Mouse (Mus musculus): Measurements from ENCODE around the gene Nol12.

Gene Nol12

DNA sequence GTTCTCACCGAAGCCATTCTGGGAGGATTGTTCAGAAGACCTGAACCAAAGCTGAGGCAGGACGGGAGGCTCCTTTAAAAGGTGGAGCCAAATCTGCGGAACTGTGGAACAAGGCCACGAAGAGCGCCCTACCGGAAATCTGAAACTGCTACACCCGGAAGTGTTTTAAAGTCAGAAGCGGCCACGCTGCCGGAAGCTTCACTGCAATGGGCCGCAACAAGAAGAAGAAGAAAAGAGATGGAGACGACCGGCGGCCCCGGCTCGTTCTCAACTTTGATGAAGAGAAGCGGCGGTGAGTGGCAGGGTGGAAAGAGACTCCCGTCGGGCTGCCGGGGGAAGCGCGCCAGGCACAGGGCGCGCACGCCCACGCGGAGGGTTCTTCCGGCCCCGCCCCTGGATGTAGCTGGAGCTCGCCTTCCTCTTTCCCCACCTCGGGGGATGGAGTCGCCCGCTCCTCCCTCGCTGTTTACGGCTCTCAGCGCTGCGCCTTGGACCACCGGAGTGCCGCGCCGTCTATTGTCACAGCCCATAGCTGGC lies at the start of gene Nol12:
Nol12 (plus strand) TSS at position 150 of the 537 bp plus-strand sequence.
- peak; percentile 85 for DNase-seq

DNA sequence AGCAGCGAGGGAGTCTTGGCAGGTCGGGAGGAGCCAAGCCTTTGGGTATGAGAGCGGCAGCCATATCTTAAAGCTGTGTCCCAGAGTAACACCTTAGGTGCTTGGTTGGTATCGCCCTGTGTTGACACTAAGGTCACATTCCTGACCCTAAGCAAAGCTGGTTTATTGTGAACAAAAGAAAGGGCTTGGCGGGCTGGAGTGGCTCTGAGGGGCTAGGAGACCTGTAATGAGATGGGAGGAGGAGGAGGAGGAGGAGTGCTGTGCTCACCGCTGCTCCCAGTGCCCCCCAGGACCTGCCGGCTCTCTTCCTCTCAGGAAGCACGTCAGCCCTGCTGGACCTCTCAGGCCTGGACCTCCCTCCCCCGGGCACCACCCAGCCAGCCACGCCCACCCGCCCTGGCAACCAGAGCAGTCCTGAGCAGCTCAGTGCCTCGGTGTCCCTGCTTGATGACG lies 45.3 kb upstream of the Nol12 start:
- peak; percentile 83 for DNase-seq

DNA sequence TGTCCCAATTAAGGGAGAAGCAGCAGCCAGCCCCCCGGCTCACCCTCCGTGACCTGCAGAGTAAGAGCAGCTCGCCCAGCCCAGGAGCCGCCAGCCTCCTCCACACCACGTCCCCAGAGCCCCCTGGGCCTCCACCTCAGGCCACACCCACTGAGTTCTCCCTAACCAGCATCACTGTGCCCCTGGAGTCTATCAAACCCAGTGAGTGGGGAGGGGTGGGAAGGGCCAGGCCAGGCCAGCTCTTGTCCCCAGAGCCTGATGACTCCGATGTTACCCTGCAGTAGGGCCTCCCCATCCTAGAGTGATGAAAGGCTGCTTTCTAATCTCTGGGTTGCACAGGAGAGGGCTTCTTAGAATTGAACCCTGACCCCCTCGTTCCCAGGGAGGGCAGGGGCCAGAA lies 42.3 kb upstream of the Nol12 start:
- no peak for DNase-seq

DNA sequence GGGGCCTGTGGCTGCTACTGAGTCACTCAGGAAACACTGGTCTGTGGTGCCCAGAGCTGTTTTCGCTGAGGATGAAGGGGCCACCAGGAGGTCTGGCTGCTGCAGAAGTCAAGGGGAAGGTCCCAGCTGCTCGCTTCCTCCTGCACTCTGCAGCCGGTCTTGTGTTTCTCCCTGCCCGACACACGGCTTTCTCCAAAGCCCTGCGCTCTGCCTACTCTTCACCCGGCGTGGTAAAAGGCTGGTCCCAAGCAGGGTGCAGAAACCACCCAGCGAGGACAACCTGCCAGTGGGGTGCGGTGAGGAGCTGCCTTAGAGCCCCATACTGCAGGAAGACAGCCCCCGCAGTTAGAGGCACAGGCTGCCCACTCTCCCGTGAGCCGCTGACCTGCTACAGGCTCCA lies 40.0 kb upstream of the Nol12 start:
- no peak for DNase-seq

DNA sequence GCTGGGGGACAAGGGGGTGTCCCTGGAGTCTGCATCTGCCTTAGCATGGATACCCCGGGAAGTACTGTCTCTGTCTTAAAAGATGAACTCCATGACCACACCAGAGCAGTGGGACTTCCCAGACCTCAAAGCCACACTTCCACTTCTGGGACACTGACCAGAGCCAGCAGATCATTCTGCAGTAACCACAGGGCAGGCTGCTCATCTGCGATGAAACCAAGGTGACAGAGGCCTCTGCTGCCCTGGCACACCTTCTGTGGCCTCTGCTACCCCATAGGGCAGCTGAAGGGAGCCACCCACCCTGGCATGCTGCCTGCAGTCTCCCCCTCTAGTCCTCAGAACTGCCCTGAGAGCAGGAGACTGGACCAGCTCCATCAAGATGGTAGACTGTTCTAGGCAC lies 39.0 kb upstream of the Nol12 start:
- no peak for DNase-seq

DNA sequence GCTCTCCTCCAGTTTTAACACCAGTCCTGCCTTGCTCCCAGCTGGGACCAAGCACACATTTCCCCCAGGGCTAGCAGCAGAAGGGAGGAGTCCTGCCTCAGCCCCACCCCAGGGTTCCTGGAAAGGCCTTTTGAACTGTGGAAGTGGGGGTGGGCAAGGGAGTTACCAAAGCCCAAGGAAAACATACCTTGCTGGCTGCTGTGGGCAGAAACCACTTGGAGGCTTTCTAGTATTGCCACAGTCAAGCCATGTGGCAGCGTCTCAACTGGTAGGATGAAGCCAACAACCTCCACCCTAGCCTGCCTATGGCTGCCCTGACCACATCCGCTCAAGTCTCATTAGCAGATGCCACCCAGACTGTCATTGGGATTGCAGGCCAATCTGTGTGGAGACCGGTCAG lies 38.6 kb upstream of the Nol12 start:
- DNase-seq, result peak; percentile 78

DNA sequence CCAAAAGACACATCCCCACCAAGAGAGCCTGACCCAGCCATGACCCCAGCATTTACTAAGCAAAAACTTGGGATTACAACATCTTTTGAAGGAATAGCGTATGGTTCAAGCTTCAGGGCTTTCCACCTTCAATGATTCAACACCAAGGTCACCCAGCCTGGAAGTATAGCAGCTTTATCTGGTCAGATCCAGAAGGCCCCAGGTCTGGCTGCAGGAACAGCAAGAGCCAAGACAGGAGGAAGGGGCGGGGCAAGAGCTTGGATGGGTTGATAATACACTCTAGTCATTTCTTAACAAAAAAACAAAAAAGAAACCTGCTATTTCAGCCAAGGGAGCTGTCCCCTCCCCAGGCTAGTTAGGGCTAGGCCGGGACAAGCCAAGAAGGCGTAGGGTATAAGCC lies 37.2 kb upstream of the Nol12 start:
- DNase-seq, result peak; percentile 85

DNA sequence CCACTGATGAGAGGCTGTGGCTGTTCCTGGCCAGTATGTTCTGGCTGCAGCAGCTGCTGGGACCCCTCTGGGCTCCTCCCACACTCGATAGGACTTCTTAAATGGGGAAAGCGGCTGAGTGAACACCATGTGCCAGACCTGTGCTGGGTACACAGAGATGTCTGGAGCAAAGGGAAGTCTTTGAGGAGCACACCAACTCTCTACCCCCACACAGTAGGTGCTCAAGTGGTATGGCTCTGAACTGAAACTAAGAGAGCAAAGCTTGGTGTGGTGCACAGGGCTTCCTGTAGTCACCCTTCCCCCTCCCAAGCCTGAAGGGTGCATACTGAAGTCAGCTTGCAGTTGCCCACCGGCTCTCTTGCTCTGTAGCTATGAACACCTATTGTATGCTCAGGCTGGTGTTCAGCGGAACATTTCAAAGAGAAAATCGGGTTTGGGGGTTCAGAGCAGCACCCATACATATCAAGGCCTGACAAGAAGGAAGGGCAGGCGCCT lies 36.2 kb upstream of the Nol12 start:
- DNase-seq, result no peak

DNA sequence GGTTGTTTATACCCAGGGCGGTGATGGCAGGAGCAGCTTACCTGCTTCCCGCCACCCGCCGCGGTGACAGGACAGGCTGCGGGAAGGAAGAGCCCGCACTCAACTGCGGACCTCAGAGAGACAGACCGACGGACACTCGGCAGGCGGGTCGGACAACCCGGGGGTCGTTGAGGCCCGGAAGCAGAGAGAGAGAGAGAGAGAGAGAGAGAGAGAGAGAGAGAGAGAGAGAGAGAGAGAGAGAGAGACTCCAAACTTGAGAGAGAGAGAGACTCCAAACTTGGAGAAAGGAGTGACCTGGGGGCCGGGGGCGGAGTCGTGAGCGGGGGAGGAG lies 35.4 kb upstream of the Nol12 start, which contains the start of gene Gm49510:
Gm49510 (plus strand) TSS at position 259 of the 331 bp plus-strand sequence.
- no peak for DNase-seq

DNA sequence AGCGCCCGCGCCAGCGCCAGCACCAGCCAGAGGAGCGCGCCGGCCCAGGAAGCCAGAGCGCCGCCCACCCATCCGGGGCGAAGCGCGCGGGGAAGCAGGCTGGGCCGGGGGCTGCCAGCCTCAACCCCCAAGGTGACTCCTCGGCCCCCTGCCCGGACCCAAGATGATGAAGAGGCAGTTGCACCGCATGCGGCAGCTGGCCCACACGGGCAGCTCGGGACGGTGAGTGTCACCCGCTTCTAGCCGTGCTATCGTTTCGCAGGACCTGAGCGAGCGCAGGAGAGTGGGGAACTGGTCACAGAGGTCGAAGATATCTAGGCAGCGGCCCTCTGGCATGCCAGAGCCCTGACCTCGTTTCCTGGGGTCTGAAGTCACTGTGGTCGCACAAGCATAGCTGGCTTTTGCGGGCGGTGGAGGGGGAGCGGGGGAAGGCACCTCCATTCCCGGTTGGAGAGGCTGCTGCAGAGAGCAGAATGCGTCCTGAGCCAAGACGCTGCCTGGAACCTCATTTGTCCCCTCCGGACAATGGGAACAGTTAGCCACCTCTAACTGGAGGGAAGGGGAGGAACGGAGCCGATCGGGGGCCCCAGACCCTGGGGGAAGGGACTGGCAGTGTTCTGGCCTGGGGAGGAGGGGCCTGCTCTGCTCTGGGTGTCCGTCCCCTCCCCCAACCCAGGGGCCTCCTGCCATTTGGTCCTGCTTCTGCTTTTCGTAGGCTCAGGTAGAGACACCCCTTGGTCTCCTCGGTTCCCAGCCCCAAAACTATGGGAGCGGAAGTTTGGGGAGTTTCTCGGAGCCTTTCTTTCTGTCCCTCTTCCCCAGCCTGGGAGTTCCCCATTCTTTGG lies 34.8 kb upstream of the Nol12 start, which contains the start of gene Sh3bp1:
Sh3bp1 (plus strand) TSS at position 29 of the 845 bp plus-strand sequence.
- peak; percentile 88 for DNase-seq

DNA sequence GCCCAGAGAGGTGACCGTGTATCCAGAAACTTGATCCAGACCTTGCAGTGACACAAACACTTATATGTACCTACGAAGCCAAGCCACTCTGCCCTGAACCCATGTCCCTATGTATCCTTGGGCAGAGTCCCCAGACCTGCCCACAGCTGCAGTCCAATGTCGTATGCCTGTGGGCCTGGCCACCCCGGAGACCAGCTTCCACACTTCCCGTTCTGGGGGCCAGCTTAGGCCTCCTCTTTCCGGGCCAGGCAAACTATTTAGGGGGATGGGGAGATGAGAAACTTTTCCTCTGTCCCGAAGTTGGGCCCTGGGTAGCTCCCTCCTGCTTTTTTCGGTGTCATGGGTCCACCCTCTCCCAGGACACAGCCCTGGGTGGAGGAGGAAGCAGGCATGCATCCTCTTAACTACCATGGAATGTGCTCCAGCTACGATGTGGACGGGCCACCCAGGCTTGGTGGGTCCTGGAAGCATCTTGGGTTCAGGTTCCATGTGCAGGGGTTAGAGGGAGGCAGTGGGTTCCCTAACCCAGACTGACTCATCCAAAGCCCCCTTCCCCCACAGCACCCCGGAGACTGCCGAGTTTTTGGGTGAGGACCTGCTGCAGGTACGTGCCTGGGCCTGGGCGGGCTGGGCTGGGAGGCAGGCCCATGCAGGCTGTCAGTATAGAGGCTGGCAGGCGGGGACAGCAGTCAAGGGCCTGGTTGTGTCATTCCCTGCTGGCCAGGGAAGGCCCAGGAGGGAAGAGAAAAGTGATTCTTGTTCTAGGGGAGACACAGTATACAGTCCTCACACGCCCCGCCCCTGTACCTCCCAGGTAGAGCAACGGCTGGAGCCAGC lies 33.9 kb upstream of the Nol12 start:
- no peak for DNase-seq

DNA sequence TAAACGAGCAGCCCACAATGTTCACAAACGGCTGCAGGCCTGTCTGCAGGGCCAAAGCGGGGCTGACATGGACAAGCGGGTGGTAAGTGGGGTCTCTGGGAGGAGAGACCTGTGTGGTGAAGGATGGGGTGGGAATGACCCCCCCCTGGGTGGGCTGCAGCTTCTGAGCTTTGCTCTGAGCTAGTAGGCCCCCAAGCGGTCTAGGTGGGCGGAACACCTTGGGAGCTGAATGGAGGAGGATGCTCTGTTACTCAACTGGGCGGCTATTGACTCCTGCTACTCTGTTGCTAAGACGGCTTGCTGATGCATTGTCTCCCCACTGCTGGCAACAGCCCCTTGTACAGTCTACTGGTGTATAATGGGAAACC lies 33.3 kb upstream of the Nol12 start:
- DNase-seq, result no peak

DNA sequence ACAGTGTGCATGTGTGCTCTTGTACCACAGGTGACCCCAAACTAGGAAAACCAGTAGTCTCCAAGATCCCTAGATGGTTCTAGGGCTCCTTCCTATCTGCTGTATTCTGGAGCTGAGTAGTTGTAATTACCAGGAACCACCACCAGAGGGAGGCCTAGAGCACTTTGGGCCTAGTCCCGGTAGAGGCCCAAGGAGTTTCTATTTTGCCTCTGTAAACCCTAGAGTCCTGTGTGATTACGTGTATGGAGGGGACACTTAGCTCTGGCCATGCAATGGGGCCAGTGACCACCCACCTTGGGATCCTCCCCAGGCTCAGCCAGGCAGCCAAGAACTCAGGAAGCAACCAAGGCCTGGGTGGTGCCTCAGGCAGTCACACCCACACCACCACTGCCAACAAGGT lies 31.5 kb upstream of the Nol12 start:
- DNase-seq, result peak; percentile 84

DNA sequence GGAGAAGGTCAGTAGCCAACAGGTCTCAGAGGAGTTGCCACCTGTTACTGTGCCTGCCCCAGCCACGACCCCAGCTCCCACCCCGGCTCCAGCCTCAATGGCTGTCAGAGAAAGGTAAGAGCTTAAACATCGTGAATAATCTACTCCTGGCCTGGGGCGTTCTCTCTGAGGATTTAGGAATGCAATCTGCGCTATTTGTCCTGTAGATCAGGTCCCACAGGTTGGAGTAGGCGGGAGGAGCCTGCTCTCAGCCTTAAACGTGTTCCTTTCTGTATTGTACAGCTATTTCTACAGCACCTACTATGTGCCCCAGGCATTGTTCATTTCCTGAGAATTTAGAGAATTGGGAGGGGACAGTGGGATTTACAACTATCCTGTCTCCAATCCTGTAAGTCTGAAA lies 26.3 kb upstream of the Nol12 start:
- no peak for DNase-seq

DNA sequence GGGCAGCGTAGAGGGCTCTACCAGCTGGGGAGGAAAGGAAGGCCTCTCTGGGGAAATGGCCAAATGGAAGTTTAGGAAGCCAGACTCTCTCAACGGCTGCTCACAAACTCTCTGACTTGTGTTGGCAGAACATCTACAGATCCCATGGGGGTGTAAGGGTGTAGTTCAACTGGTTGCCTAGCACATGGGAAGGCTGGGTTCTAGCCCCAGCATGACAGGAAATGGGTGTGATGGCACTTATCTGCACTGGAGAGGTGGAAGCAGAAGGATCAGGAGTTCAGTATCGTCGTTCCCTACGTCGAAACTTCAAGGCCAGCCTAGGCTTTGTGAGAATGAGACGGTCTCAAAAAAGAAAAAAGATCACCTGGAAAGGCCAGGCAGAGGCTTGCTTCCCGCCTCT lies 25.8 kb upstream of the Nol12 start:
- no peak for DNase-seq

DNA sequence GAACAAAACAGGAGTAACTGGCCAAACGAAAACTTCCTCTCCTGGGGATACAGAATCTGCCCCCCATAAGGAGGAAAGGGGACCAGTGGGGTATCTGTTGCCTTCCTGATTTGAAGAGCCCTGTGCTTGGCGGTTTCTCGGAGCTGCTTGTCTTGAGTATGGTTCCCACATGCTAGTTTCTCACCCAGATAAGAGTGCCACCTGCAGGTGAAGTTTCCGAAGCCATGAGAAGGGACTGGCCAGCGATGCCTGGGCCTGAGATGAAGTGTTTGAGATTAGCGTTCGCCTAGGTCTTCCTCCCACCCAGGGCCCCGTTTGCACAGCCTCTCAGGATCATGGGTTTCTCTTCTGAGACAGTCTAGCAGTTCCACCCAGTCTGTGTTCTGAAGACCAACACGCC lies 22.7 kb upstream of the Nol12 start:
- DNase-seq, result no peak

DNA sequence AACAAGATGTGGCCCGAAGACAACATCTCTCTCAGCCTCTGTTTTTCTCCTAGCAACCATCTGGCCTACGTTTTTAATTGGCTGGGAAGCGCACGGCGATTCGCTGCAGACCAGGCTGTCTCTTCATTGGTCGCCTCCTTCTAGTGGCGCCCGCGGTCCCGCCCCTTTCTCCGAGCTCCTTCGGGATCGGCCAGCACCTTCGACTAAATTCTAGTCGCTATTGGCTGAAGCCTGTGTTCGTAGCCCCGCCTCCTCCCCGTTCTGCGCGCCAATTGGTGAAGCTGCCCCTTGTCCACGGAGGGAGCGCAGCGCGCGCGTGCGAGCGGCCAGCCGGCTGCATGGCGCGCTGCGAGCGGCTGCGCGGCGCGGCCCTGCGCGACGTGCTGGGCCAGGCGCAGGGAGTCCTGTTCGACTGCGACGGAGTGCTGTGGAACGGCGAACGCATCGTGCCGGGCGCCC lies 21.1 kb upstream of the Nol12 start, which contains the start of gene Pdxp:
Pdxp (plus strand) TSS at position 288 of the 459 bp plus-strand sequence.
- peak; percentile 97 for DNase-seq

DNA sequence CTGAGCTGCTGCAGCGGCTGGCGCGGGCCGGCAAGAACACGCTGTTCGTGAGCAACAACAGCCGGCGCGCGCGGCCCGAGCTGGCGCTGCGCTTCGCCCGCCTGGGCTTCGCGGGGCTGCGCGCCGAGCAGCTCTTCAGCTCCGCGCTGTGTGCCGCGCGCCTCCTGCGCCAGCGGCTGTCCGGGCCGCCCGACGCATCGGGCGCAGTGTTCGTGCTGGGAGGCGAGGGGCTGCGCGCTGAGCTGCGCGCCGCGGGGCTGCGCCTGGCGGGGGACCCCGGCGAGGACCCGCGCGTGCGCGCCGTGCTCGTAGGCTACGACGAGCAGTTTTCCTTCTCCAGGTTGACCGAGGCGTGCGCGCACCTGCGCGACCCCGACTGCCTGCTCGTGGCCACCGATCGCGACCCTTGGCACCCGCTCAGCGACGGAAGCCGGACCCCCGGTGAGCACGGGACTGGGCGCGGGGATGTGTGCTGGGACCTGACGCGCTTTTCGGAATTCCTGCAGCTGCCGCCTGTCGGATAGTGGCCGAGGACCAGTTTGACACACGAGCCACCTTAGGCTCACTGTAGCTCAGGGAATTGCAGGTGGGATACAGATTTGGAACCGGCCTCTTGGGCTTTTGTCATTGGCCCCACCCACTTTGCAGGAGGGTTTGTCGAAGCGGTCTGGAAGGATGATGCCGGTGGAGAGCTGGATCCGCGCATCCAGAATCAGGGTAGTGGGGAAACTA lies 20.5 kb upstream of the Nol12 start:
- DNase-seq, result no peak

DNA sequence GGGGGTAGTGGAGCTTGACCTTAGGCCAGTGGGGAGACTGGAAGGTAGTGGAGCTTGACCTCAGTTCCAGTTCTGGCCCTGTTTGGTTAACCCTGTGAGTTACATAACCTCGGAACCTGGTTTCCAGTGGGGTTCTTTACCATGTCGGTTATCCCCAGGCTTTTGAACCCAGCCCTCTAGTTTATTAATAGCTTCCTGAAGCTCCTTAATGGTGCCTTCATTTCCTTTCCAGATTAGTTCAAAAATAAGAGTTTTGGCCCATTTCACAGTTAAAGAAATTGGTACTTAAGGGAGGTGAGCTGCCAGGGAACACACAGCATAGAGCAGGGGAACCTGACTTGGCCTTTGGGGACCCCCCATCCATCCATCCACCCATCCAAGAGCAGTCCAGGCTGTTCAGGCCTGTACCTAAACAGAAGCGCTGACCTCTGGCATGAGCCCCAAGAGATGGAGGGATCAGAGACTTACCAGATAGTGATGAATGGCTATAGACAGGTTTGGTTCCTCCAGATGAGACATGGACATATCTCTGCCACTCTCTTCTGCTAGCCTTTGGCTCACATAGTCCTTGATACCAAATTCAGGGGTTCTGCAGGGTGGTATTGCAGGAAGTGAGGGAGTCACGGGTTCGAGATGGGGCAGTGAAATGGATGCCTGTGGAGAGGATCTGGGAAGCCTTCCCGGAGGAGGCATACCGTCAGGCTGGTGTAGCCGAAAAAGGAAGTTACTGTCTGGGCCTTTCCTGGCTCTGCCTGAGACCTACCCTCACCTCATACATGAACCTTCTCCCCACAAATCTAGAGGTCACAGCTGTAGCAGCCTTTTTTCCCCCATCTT lies 19.7 kb upstream of the Nol12 start:
- no peak for DNase-seq

DNA sequence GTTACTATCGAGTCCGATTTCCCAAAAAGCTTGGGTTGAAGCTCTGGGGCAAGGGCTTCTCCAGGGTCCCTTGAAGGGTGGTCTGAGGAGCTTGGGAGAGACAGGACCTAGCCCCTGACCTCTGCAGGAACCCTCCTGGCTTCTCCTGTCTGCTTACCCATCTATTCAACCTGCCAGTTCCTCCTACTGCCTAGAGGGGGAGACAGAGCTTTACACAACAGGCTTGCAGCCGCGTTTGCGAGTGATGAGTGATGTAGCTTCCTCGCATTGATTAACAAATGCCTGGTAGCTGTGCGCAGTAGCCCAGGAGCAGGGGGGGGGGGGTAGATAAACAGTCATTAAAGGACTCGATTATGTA lies 19.1 kb upstream of the Nol12 start:
- DNase-seq, result peak; percentile 74

DNA sequence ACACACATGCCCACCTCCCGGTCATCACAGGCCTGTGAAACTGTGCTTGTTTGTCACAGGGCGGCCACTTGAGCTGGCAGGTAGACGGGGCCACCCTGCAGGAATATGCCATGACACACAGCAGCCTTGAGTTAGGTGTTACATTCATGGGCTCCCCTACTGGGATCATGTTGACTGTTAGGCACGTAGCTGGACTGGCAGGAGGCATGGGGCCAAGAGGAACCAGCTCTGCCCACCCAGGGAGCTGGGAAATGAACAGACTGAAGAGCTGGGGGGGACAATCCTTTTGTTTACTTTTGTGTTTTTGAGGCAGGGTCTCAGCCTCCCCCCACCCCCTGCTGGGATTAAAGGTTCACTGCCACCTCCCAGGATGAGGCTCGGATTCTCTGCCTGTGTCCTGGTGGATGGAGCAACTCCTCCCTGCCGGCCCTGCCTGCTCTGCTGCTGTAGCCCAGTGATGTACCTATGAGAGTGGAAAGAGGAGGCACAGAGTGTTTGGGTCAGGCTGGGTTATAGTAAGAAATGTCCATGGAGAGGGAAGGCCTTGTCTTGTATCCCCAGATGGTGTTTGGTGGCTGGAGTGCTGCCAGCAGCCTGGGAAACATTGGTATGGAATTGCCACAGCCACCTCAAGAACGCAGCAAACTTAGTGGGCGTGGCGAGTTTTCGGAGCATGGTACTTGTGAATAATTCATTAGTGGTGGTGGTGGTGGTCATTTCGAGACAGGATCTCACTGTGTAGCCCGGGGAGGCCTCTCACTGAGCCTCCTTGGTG lies 18.5 kb upstream of the Nol12 start:
- DNase-seq, result no peak
